Mouse (Mus musculus) left cerebral cortex, adult 11 months (tissue): ENCODE data around the gene Lrrc10.
"Not testable (repeated sequence)": the region's sequence is repeated elsewhere in the genome, so short reads cannot be mapped to it uniquely, and the experiment has no call there.

ENCODE experiments used
- DNase-seq: peaks from one replicate; pipeline ENCODE4 v3.0.0; 2022; ENCODE audit warnings: low spot score

Lrrc10 gene

GRCm38 (mm10) chr10:117045175-117046056, at the start of gene Lrrc10:
TSS of gene Lrrc10 (plus strand) at chr10:117045341.
- DNase-seq, result no peak

DNA sequence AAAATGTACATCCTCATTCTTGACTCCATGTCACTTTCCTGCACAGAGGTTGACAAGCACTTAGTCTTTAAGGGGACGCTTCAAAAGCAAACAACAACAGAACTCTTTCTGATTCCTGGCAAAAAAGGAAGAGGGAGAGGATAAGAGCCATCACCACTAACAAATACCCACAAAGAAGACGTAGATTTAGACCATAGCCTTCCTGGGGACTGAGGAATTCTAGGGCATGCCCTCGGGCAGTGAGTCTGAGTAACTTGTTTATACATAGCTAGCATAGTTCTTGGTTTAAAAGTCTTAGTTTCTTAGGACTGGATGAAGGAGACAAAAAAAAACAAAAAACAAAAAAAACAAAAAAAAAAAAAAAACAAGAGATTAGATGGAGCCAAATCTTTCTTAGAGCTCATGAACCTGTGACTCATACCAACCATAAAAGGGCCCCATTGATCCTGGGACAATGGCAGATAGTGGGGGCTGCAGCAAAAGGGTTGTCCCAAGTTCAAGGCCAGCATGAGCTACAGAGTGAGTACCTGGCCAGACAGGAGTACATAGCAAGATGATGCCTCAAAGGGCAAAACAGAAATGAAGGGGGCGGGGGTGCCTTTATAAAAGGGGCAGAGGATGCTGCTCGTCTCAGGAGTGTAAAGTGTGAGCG, 49.4 kb upstream of the Lrrc10 start:
- DNase-seq, result no peak

GRCm38 (mm10) chr10:116996236-116996600, 48.9 kb upstream of the Lrrc10 start:
- DNase-seq, result no peak

GRCm38 (mm10) chr10:116998716-116999455, 46.3 kb upstream of the Lrrc10 start:
- no peak for DNase-seq

DNA sequence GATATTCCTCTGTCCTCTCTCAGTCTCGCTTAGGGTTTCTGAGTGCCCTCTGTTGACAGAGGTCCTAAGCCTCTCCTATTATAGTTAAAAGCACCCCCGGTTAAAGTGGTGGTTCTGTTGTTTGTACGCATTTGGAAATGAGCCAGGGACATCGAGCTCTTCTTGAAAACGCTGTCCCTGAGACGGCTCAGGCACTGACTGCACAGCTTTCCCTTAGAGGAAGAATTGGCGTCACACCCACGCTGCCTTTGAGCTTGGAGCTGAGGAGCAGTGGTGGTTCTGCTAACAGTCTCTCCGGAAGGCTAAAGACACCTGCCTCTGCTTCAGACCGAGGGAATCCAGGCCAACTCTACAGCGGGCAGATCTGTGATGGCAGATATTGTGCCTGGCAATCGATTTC, 44.2 kb upstream of the Lrrc10 start:
- no peak for DNase-seq

- no peak for DNase-seq
These were observed 40.4 kb upstream of the Lrrc10 start for GRCm38 (mm10) chr10:117004695-117005094.

DNA sequence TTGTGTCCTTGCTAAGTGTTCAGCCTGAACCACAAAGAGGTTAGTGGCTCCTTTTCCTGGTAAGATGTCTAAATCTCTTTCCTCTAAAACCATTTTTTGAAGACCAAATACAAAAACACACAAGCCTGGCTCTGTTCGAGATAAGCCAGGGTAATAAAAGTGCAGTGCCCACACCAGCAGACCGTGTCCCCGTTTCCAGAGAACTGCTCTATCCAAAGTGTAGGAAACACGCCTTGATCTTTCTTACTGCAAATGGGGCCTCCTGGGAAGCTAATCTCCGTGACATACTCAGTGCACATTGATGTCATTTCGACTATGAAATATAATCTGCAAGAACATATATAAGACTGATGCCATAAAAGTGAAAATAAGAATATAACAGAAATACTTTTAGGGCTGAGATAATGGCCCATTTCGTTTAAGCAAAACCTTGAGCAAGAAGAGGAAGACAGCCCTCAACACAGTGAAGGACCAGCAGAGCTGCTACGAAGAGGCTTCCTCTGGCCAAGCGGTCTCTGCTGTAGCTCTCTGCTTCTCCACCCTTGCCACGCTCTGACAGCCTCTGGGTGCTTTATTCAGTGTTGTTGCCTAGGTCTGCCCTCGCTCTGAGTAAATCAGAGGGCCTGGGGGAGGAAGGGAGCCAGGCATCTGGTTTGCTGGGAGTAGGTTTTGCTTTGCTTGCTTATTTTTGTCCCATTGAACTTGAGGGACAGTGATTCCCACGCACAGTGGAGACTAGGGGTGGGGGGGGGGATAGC, 39.3 kb upstream of the Lrrc10 start:
- DNase-seq, result no peak

DNA sequence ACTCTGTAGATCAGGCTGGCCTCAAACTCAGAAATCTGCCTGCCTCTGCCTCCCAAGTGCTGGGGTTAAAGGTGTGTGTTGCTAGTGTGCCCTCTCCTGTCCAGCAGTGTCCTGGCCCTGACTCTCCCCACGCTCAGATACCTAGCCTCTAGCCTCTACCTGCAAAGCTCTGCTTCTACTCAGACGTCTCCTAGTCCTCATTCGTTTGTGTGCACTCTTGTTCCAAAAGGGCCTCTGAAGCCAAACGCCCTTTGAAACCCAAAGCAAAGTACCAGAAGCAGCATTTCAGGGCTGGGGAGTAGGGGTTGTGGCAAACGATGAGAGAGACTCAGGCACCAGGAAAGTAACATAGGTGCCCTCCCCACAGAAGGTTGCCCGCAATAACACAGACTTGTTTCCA, 35.5 kb upstream of the Lrrc10 start:
- DNase-seq, result no peak

GRCm38 (mm10) chr10:117011047-117011446, 34.1 kb upstream of the Lrrc10 start:
- DNase-seq, result no peak

GRCm38 (mm10) chr10:117013689-117014390, 31.3 kb upstream of the Lrrc10 start:
- peak; percentile 49 for DNase-seq

DNA sequence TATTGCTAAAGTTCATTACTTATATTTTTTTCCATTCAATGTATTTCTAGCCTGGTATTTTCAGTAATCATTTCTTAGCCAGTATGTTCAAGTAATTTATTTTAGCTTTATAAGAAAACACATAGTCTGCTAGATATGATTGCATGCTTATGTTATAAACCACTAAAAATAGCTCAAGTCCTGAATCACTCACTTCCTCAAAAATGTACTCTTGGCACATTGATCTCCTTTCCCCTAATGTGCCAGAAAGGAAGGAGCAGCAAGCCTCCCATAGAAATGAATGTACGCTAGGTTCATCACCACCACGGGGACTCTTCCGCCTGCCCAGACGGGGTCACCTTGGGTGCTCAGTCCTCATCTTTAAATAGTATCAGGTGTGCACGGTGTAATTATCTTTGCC, 30.6 kb upstream of the Lrrc10 start:
- DNase-seq, result no peak

DNA sequence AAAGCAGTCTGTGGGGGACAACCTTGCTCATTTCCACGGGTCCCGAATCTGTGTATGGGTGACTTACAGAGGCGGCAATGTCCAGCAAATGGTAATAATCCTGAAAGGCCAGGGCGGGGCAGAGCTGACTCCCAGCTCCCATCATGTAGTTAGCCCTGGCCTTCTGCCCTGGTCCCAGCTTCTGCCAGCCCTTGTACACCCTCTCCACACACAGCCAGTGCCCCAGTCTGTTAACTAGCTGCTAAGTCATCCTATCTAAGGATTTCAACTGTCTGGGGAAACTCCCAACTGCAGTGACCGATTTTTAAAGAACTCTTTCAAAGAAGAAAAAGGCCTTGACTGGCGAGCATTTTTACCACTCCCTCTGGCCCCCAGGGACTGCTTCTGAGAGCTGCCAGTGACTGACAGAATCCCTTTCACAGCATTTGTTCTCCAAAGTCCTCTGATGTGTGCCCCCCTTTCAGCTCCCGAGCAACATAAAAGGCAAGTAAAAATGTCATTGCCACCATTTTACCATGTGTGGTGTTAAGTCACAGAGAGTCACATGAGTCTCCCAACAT, 26.8 kb upstream of the Lrrc10 start:
- DNase-seq, result no peak

DNA sequence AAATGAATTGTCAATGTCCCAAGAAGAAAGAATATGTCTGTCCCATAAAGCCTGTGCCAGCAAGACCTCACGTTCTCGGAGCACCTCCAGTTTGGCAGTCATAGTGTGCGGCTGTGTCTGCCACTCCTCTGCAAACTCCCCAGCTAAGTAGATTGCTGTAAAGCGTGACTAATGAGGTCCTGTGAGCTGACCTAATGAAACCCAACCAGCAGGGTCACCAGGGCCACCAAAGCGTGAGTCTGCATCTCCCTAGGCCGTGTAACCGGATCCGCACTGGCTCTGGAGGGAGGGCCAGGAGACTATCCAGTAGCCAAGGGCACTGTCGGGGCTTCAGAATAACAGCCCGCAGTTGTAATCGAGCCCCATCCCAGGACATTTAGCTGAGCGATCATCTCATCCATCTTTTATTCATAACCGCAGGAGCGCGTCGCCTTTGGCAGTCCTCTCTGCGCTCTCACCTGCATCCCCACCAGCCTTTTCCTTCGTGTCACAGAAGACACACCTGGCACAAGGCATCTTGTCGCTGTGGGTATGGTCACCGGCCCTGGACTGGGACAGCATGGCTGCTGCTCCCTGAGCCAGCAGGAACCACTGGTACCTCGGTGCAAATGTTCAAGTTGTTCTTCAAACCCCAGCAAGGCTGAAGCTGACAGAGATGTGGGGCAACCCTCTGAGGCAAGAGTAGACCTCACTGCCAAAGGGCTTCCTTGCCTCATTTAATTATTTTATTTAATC, 24.0 kb upstream of the Lrrc10 start:
- DNase-seq, result no peak

DNA sequence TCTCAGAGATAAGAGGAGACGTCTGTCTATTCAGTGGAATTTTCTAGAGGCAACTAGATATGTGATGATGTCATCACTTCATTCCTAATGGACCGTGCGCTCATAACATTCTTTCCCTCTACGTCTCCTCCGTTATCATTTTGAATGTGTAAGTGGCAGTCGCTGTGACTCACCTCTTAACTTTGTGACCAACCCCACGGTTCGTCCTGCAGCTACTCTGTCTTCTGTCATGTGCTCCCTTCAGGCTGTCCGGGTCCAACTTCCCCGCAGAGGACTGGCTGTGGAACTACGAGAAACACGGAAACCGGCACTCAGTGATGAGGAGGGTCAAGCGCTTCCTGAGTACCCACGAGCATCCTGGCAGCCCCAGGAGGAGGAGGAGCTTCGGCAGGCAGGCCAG, 21.4 kb upstream of the Lrrc10 start:
- DNase-seq, result no peak

GRCm38 (mm10) chr10:117025776-117026175, 19.4 kb upstream of the Lrrc10 start:
- DNase-seq, result not testable (repeated sequence)

DNA sequence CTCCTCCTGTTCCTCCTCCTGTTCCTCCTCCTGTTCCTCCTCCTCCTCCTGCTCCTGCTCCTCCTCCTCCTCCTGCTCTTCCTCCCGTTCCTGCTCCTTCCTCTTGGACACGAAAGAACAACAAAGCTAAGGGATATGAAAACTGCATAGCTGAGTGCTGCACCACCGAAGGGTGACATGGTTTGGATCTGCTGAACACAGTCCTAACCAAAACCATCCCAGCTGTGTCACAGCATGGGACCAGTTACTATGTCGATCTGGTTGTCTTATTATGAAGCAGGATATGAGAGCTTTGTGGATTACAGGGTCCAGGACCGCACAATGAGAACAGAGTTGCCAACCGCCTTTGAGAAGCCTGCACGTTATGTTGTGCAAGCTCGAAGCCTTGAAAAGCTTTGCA, 19.0 kb upstream of the Lrrc10 start:
- no peak for DNase-seq

- no peak for DNase-seq
These were observed 14.0 kb upstream of the Lrrc10 start for GRCm38 (mm10) chr10:117031160-117031559.

GRCm38 (mm10) chr10:117033785-117034184, 11.4 kb upstream of the Lrrc10 start:
- DNase-seq, result peak; percentile 48

DNA sequence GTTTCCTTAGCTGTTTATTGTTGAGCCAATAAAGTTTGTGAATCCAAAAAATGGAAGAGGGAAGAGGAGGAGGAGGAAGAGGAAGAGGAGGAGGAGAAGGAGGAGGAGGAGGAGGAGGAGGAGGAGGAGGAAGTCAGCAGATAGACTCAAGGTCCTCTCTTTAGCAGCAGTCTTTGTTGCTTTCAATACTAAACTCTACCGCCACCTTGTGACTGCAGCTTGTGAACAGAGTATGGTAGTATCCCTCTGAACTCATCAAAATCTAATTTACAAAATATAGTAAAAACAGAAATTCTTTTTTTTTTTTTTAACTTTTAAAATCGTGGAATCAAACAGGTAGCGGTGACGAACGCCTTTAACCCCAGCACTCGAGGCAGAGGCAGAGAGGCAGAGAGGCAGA, 4.8 kb upstream of the Lrrc10 start:
- no peak for DNase-seq

- DNase-seq, result no peak
These were observed 2.8 kb upstream of the Lrrc10 start for GRCm38 (mm10) chr10:117042295-117042694.
